In genomic region chr11:114066951-114067762, GRCm38 (mm10) we compare ENCODE assay signal across 8 mouse cellular contexts. TPM values are rescaled to one million over a fixed set of nuclear protein-coding genes. Genes with fewer than 3 reads are reported as not detected.
DNase-seq lines count a peak whose midpoint lies in the region; ATAC-seq and TF ChIP-seq lines count a peak whose summit lies in the region.

Sdk2 (minus strand) TSS chr11:114067046.

- no peaks in the 10 kb centered on the region for H3K27me3 ChIP-seq in hindbrain, embryonic 14.5 days (ENCODE audit: control insufficient read depth, insufficient read depth, low read length)
- H3K27me3 ChIP-seq in midbrain, embryonic 15.5 days (replicated peaks): 0 out of 2 replicates have a peak, but pooled peaks cover 5% of the 10 kb centered on the region
- H3K27me3 ChIP-seq in stomach, postnatal 0 days (ENCODE audit: control insufficient read depth, insufficient read depth, low read length): no peaks in the 10 kb centered on the region

- WGBS in hindbrain, embryonic 14.5 days: 3% methylated on average over 36 of the region's 52 CpGs
- WGBS in midbrain, embryonic 15.5 days: 2% methylated on average over 49 of the region's 52 CpGs
- WGBS in stomach, postnatal 0 days: 6% methylated on average over 29 of the region's 52 CpGs

- peak within 1 kb of the TSS; percentile 74 for H3K9ac ChIP-seq in hindbrain, embryonic 14.5 days
- H3K9ac ChIP-seq in midbrain, embryonic 15.5 days: peak within 1 kb of the TSS; percentile 68
- peak within 1 kb of the TSS; percentile 65 for H3K9ac ChIP-seq in stomach, postnatal 0 days (ENCODE audit: low read length)

- H3K36me3 ChIP-seq in hindbrain, embryonic 14.5 days (replicated peaks; ENCODE audit: control insufficient read depth, insufficient read depth): no peaks in the 10 kb centered on the region
- H3K36me3 ChIP-seq in midbrain, embryonic 15.5 days (replicated peaks): no peaks in the 10 kb centered on the region
- H3K36me3 ChIP-seq in stomach, postnatal 0 days (ENCODE audit: control insufficient read depth, insufficient read depth, low read length): no peaks in the 10 kb centered on the region

- peaks cover 3% of the 10 kb centered on the region for H3K4me1 ChIP-seq in brown adipose tissue, adult 24 weeks (ENCODE audit: control insufficient read depth, insufficient read depth, insufficient read length, low read length)
- peaks cover 41% of the 10 kb centered on the region for H3K4me1 ChIP-seq in hindbrain, embryonic 14.5 days (replicated peaks; ENCODE audit: control insufficient read depth, insufficient read depth, low read length)
- peaks cover 60% of the 10 kb centered on the region for H3K4me1 ChIP-seq in midbrain, embryonic 15.5 days
- peaks cover 3% of the 10 kb centered on the region; the same call in 1 of the 2 replicates for H3K4me1 ChIP-seq in stomach, postnatal 0 days (replicated peaks; ENCODE audit: control insufficient read depth, insufficient read depth)

- H3K4me3 ChIP-seq in brown adipose tissue, adult 24 weeks (ENCODE audit: insufficient read depth, low read depth, low read length): peak within 1 kb of the TSS; percentile 16
- peak within 1 kb of the TSS; percentile 64 for H3K4me3 ChIP-seq in hindbrain, embryonic 14.5 days (replicated peaks; ENCODE audit: low read length)
- H3K4me3 ChIP-seq in midbrain, embryonic 15.5 days: peak within 1 kb of the TSS; percentile 59
- peak within 1 kb of the TSS; percentile 58 for H3K4me3 ChIP-seq in stomach, postnatal 0 days (ENCODE audit: low read depth, low read length)

- ATAC-seq in frontal cortex, adult (ENCODE audit: low TSS enrichment): peak; percentile 80
- peak; percentile 77 for ATAC-seq in hindbrain, embryonic 14.5 days (ENCODE audit: low FRiP score)
- ATAC-seq in midbrain, embryonic 15.5 days (replicated peaks): peak; percentile 86
- peak; percentile 63 for ATAC-seq in stomach, postnatal 0 days (ENCODE audit: low FRiP score, low TSS enrichment)

- peak; percentile 77 for DNase-seq in Muller cell, postnatal 12 days (ENCODE audit: inconsistent ontology term)
- DNase-seq in hindbrain, embryonic 14.5 days (ENCODE audit: low spot score): peak; percentile 74
- DNase-seq in left cerebral cortex, postnatal 36 days (ENCODE audit: low spot score in 2 of 2): peak; percentile 78 to 92
- peak; percentile 69 for DNase-seq in stomach, postnatal 0 days (ENCODE audit: low spot score)
- no peak for DNase-seq in spleen, adult 18-20 months

- peak within 1 kb of the TSS; percentile 89 for H3K4me2 ChIP-seq in hindbrain, embryonic 14.5 days (replicated peaks)
- H3K4me2 ChIP-seq in midbrain, embryonic 15.5 days: peak within 1 kb of the TSS; percentile 99
- H3K4me2 ChIP-seq in stomach, postnatal 0 days (replicated peaks; ENCODE audit: low read depth): peak within 1 kb of the TSS; percentile 95

- intact Hi-C loops in left cerebral cortex, postnatal 36 days (cut with DNase I): loop anchor here (2.0 to 5.0 kb wide), 6 partner anchors 95 to 400 kb away; no protein-coding TSS in a partner anchor

- H3K27ac ChIP-seq in brown adipose tissue, adult 24 weeks (replicated peaks; ENCODE audit: low read depth, low read length): no peak within 1 kb of the TSS
- H3K27ac ChIP-seq in hindbrain, embryonic 14.5 days: peak within 1 kb of the TSS; percentile 86
- peak within 1 kb of the TSS; percentile 80 for H3K27ac ChIP-seq in midbrain, embryonic 15.5 days
- peak within 1 kb of the TSS; percentile 69 for H3K27ac ChIP-seq in stomach, postnatal 0 days (replicated peaks)

- peak; percentile 41; the same call in 1 of the 2 replicates for TF ChIP-seq CTCF in stomach, postnatal 0 days (IDR thresholded peaks at IDR 0.05; ENCODE audit: low read depth)

- no peak for TF ChIP-seq EP300 in stomach, postnatal 0 days (optimal IDR thresholded peaks at IDR 0.05)

- no peaks in the 10 kb centered on the region for H3K9me3 ChIP-seq in hindbrain, embryonic 14.5 days (ENCODE audit: control insufficient read depth, low read length)
- H3K9me3 ChIP-seq in midbrain, embryonic 15.5 days: no peaks in the 10 kb centered on the region
- H3K9me3 ChIP-seq in stomach, postnatal 0 days (ENCODE audit: control insufficient read depth, low read length): no peaks in the 10 kb centered on the region

RNA-seq across cellular contexts. Expression of gene Sdk2, which starts in this region (rescaled TPM):
- 0.20 and 0.67 TPM in 2 replicates for polyA plus RNA-seq in brown adipose tissue, adult 24 weeks (2012; ENCODE audit: insufficient read depth, insufficient read length, missing spikeins)
- 3.6 and 6.3 TPM in 2 replicates for polyA plus RNA-seq in hindbrain, embryonic 14.5 days (2014; fragmentation: Nextera tagmentation; extraction: Ambion mirVana)
- 10 to 100 TPM; 29.3 to 35.2 TPM for total RNA-seq in left cerebral cortex, postnatal 36 days (2021)
- 4.6 and 6.0 TPM in 2 replicates for polyA plus RNA-seq in midbrain, embryonic 15.5 days (2015; fragmentation: Nextera tagmentation; extraction: Ambion mirVana)
- 0.45 and 0.75 TPM in 2 replicates for polyA plus RNA-seq in stomach, postnatal 0 days (2015; fragmentation: Nextera tagmentation; extraction: Ambion mirVana)

Comparison
In these comparisons a context has a peak if more than half of its experiments do, and no peak if none do; other contexts are left out.
1. Peak in DNase-seq, ATAC-seq, H3K4me3 ChIP-seq, H3K27ac ChIP-seq, H3K9ac ChIP-seq and H3K4me2 ChIP-seq in stomach, postnatal 0 days; RNA of the gene not detected or under 1 TPM.
2. DNase-seq: peak in Muller cell, postnatal 12 days (single experiment), hindbrain, embryonic 14.5 days (single experiment) and left cerebral cortex, postnatal 36 days (2 of 2); none in spleen, adult 18-20 months (0 of 2).
3. Peak in every context shown above with its lines, with median percentiles within 50 percentile points of each other: H3K4me3 ChIP-seq, ATAC-seq, H3K4me2 ChIP-seq and H3K9ac ChIP-seq.